Mouse (Mus musculus): ENCODE data around the gene Azin2. TPM values are rescaled to one million over a fixed set of nuclear protein-coding genes. Genes with fewer than 3 reads are reported as not detected.

Azin2 gene
- polyA plus RNA-seq, 1 experiment from 2014 or later, result 7.4 TPM

- ATAC-seq (ENCODE audit: insufficient number of reproducible peaks, insufficient read depth, low FRiP score, low read depth), result no peak
- Histone ChIP-seq H3K4me1 (ENCODE audit: control insufficient read depth in 2 of 2, insufficient read depth in 2 of 2, low read length in 2 of 2) (peaks cover 7 to 11% of the 10 kb centered on the region in 2 experiments), H3K9ac (ENCODE audit: low read length) (no peak overlapping the region), H3K4me3 (ENCODE audit: control insufficient read depth in 1 of 2, insufficient read depth in 1 of 2, low read depth in 1 of 2, low read length in 2 of 2) (no peak overlapping the region), H3K27ac (replicated peaks in 1 of 2; ENCODE audit: control insufficient read depth in 1 of 2, insufficient read depth in 1 of 2, low read depth in 2 of 2, low read length in 2 of 2) (peak overlapping the region in 1 of 2 experiments; percentile 57; a peak in 2 of 4 replicates), H3K36me3 (ENCODE audit: control insufficient read depth, insufficient read depth, low read length) (no peaks in the 10 kb centered on the region), H3K9me3 (ENCODE audit: control insufficient read depth, low read length) (no peaks in the 10 kb centered on the region), H3K27me3 (ENCODE audit: control insufficient read depth, insufficient read depth, low read length) (no peaks in the 10 kb centered on the region), H3K4me2 (ENCODE audit: low read length) (no peak overlapping the region)
- WGBS, result 82% methylated on average over 6 of the region's 6 CpGs
Measured at GRCm38 (mm10) chr4:128917756-128918155, 44.5 kb downstream of the Azin2 start.

GRCm38 (mm10) chr4:128917119-128917518, 45.1 kb downstream of the Azin2 start:
- Histone ChIP-seq H3K9me3 (ENCODE audit: control insufficient read depth, low read length) (no peaks in the 10 kb centered on the region), H3K4me1 (ENCODE audit: control insufficient read depth in 2 of 2, insufficient read depth in 2 of 2, low read length in 2 of 2) (peaks cover 7 to 11% of the 10 kb centered on the region in 2 experiments), H3K4me3 (ENCODE audit: control insufficient read depth in 1 of 2, insufficient read depth in 1 of 2, low read depth in 1 of 2, low read length in 2 of 2) (no peak overlapping the region), H3K4me2 (ENCODE audit: low read length) (no peak overlapping the region), H3K27ac (replicated peaks in 1 of 2; ENCODE audit: control insufficient read depth in 1 of 2, insufficient read depth in 1 of 2, low read depth in 2 of 2, low read length in 2 of 2) (no peak overlapping the region), H3K9ac (ENCODE audit: low read length) (no peak overlapping the region), H3K27me3 (ENCODE audit: control insufficient read depth, insufficient read depth, low read length) (no peaks in the 10 kb centered on the region), H3K36me3 (ENCODE audit: control insufficient read depth, insufficient read depth, low read length) (no peaks in the 10 kb centered on the region)
- WGBS, result 65% methylated on average over 3 of the region's 3 CpGs
- no peak for ATAC-seq (ENCODE audit: insufficient number of reproducible peaks, insufficient read depth, low FRiP score, low read depth)

GRCm38 (mm10) chr4:128913794-128914193, 48.4 kb downstream of the Azin2 start:
- no peaks in the 10 kb centered on the region for H3K9me3 ChIP-seq (ENCODE audit: control insufficient read depth, low read length)
- H3K27me3 ChIP-seq (ENCODE audit: control insufficient read depth, insufficient read depth, low read length), result no peaks in the 10 kb centered on the region
- H3K9ac ChIP-seq (ENCODE audit: low read length), result no peak overlapping the region
- peaks cover 7% of the 10 kb centered on the region in 2 experiments for H3K4me1 ChIP-seq (ENCODE audit: control insufficient read depth in 2 of 2, insufficient read depth in 2 of 2, low read length in 2 of 2)
- no peak for ATAC-seq (ENCODE audit: insufficient number of reproducible peaks, insufficient read depth, low FRiP score, low read depth)
- 15% methylated on average over 4 of the region's 4 CpGs for WGBS
- no peak overlapping the region for H3K27ac ChIP-seq (replicated peaks in 1 of 2; ENCODE audit: control insufficient read depth in 1 of 2, insufficient read depth in 1 of 2, low read depth in 2 of 2, low read length in 2 of 2)
- peaks cover 8% of the 10 kb centered on the region; the same call in 1 of the 2 replicates for H3K36me3 ChIP-seq (ENCODE audit: control insufficient read depth, insufficient read depth, low read length)
- no peak overlapping the region for H3K4me3 ChIP-seq (ENCODE audit: control insufficient read depth in 1 of 2, insufficient read depth in 1 of 2, low read depth in 1 of 2, low read length in 2 of 2)
- no peak overlapping the region for H3K4me2 ChIP-seq (ENCODE audit: low read length)

GRCm38 (mm10) chr4:128912085-128912484, 50.2 kb downstream of the Azin2 start:
- H3K4me3 ChIP-seq (ENCODE audit: control insufficient read depth in 1 of 2, insufficient read depth in 1 of 2, low read depth in 1 of 2, low read length in 2 of 2), result no peak overlapping the region
- H3K9ac ChIP-seq (ENCODE audit: low read length), result no peak overlapping the region
- no peaks in the 10 kb centered on the region for H3K4me1 ChIP-seq (ENCODE audit: control insufficient read depth in 2 of 2, insufficient read depth in 2 of 2, low read length in 2 of 2)
- ATAC-seq (ENCODE audit: insufficient number of reproducible peaks, insufficient read depth, low FRiP score, low read depth), result no peak
- H3K36me3 ChIP-seq (ENCODE audit: control insufficient read depth, insufficient read depth, low read length), result peaks cover 8% of the 10 kb centered on the region; the same call in 1 of the 2 replicates
- H3K27me3 ChIP-seq (ENCODE audit: control insufficient read depth, insufficient read depth, low read length), result no peaks in the 10 kb centered on the region
- no peak overlapping the region for H3K4me2 ChIP-seq (ENCODE audit: low read length)
- no peaks in the 10 kb centered on the region for H3K9me3 ChIP-seq (ENCODE audit: control insufficient read depth, low read length)
- no peak overlapping the region for H3K27ac ChIP-seq (replicated peaks in 1 of 2; ENCODE audit: control insufficient read depth in 1 of 2, insufficient read depth in 1 of 2, low read depth in 2 of 2, low read length in 2 of 2)
- WGBS, result 87% methylated on average over 10 of the region's 10 CpGs

GRCm38 (mm10) chr4:128910276-128911063, 51.8 kb downstream of the Azin2 start:
- Histone ChIP-seq H3K4me2 (ENCODE audit: low read length) (no peak overlapping the region), H3K9me3 (ENCODE audit: control insufficient read depth, low read length) (no peaks in the 10 kb centered on the region), H3K27ac (replicated peaks in 1 of 2; ENCODE audit: control insufficient read depth in 1 of 2, insufficient read depth in 1 of 2, low read depth in 2 of 2, low read length in 2 of 2) (no peak overlapping the region), H3K9ac (ENCODE audit: low read length) (no peak overlapping the region), H3K4me1 (ENCODE audit: control insufficient read depth in 2 of 2, insufficient read depth in 2 of 2, low read length in 2 of 2) (no peaks in the 10 kb centered on the region), H3K36me3 (ENCODE audit: control insufficient read depth, insufficient read depth, low read length) (peaks cover 8% of the 10 kb centered on the region; the same call in 1 of the 2 replicates), H3K4me3 (ENCODE audit: control insufficient read depth in 1 of 2, insufficient read depth in 1 of 2, low read depth in 1 of 2, low read length in 2 of 2) (no peak overlapping the region), H3K27me3 (ENCODE audit: control insufficient read depth, insufficient read depth, low read length) (no peaks in the 10 kb centered on the region)
- no peak for ATAC-seq (ENCODE audit: insufficient number of reproducible peaks, insufficient read depth, low FRiP score, low read depth)
- WGBS, result 61% methylated on average over 8 of the region's 8 CpGs

GRCm38 (mm10) chr4:128909378-128909831, 52.8 kb downstream of the Azin2 start:
- 78% methylated on average over 14 of the region's 14 CpGs for WGBS
- Histone ChIP-seq H3K36me3 (ENCODE audit: control insufficient read depth, insufficient read depth, low read length) (peaks cover 8% of the 10 kb centered on the region; the same call in 1 of the 2 replicates), H3K4me1 (ENCODE audit: control insufficient read depth in 2 of 2, insufficient read depth in 2 of 2, low read length in 2 of 2) (peaks cover 2 to 3% of the 10 kb centered on the region in 2 experiments; a peak in 1 of 4 replicates), H3K9ac (ENCODE audit: low read length) (no peak overlapping the region), H3K27ac (replicated peaks in 1 of 2; ENCODE audit: control insufficient read depth in 1 of 2, insufficient read depth in 1 of 2, low read depth in 2 of 2, low read length in 2 of 2) (no peak overlapping the region), H3K4me3 (ENCODE audit: control insufficient read depth in 1 of 2, insufficient read depth in 1 of 2, low read depth in 1 of 2, low read length in 2 of 2) (no peak overlapping the region), H3K4me2 (ENCODE audit: low read length) (no peak overlapping the region), H3K9me3 (ENCODE audit: control insufficient read depth, low read length) (no peaks in the 10 kb centered on the region), H3K27me3 (ENCODE audit: control insufficient read depth, insufficient read depth, low read length) (no peaks in the 10 kb centered on the region)
- no peak for ATAC-seq (ENCODE audit: insufficient number of reproducible peaks, insufficient read depth, low FRiP score, low read depth)

- Histone ChIP-seq H3K9me3 (ENCODE audit: control insufficient read depth, low read length) (no peaks in the 10 kb centered on the region), H3K4me2 (ENCODE audit: low read length) (no peak overlapping the region), H3K36me3 (ENCODE audit: control insufficient read depth, insufficient read depth, low read length) (peaks cover 8% of the 10 kb centered on the region; the same call in 1 of the 2 replicates), H3K27me3 (ENCODE audit: control insufficient read depth, insufficient read depth, low read length) (no peaks in the 10 kb centered on the region), H3K27ac (replicated peaks in 1 of 2; ENCODE audit: control insufficient read depth in 1 of 2, insufficient read depth in 1 of 2, low read depth in 2 of 2, low read length in 2 of 2) (no peak overlapping the region), H3K9ac (ENCODE audit: low read length) (no peak overlapping the region), H3K4me1 (ENCODE audit: control insufficient read depth in 2 of 2, insufficient read depth in 2 of 2, low read length in 2 of 2) (peaks cover 8 to 9% of the 10 kb centered on the region in 2 experiments; a peak in 1 of 4 replicates), H3K4me3 (ENCODE audit: control insufficient read depth in 1 of 2, insufficient read depth in 1 of 2, low read depth in 1 of 2, low read length in 2 of 2) (no peak overlapping the region)
- WGBS, result 60% methylated on average over 24 of the region's 24 CpGs
- no peak for ATAC-seq (ENCODE audit: insufficient number of reproducible peaks, insufficient read depth, low FRiP score, low read depth)
Measured at GRCm38 (mm10) chr4:128908586-128909377, 53.5 kb downstream of the Azin2 start.
